Mouse (Mus musculus): ENCODE results near the gene Olfml2b.

Olfml2b gene

DNA sequence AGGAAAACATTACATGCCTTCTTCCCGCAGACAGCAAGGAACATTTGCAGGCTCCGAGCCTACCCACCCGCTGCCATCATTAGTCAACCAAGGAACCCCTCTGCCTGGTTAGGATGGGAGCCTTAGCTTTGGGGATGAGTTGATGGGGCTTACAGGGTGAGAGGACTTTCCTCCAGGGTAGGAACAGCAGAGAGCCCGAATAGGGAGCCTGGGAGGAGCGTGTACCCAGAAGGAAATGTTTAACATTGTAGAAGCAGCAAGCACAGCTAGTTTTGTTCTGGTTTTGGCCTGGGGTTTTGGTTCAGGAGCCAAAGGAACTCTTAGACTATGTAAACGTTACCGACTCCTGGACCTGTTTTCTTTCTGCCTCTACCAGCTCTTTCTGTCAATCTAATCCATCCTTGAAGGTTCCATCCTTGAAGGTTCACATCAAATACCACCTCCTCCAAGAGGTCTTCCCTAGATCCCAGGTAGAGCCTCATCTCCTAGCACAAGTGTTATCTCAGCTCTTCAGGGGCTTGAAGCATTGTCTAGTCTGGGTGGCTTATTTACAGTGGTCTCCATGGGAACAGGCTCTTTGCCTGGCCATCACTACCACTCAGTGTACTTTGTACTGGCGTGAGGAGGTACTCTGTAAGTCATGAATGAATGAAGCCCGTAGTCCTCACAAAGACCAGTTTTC lies 2.4 kb downstream of the Olfml2b start:
- DNase-seq (ENCODE audit: low read depth, low spot score) = no peak

DNA sequence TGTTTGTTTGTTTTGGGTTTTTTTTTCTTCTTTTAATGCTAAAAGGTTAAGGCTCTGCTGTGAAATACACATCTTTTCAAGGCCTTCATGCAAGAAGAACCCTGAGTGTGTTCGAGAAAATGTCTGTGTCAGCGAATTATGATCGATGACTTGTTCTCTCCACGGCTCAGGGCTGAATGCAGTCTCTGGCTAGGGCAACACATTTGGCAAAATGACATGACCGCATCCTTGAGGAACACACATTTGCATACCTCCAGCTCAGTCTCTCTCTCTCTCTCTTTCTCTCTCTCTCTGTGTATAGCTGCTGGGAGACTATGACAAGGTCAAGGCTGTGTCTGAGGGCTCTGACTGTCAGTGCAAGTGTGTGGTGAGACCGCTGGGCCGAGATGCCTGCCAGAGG lies 3.0 kb downstream of the Olfml2b start:
- DNase-seq (ENCODE audit: low read depth, low spot score) = no peak

- DNase-seq (ENCODE audit: low read depth, low spot score) = no peak
Measured at GRCm38 (mm10) chr1:170647971-170648514, 3.7 kb downstream of the Olfml2b start.

DNA sequence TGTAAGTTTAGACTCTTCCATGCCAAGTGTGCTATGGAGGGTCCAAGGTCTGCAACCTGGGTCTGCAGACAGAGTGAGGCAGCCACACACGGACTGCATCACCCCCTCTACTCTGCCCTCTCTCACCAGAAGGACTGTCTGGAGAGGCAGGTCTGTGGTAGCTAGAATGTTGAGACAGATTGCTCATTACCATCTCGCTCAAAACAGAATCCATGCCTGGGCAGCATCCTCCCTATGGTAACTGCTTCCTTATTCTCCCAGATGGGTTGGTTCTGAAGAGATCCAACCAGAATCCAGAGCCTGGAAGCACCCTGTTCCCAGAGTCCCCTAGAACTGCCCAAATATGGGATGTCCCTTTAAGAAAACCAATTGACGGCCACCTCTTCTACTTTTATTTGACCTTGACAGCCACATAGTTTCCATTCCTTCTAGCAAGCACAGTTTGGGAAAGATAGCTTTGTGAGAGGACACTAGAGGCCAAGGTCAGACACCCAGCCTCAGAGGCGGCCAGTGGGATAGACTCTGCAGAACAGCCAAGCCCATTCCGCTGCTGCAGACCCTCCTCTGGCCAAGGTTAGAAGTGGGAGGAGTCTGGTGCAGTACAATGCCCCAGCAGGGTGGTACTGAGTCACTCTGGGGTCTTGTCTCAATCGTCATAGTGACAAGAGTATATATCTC lies 6.9 kb downstream of the Olfml2b start:
- DNase-seq (ENCODE audit: low read depth, low spot score) = peak; percentile 83

- no peak for DNase-seq (ENCODE audit: low read depth, low spot score)
Measured at GRCm38 (mm10) chr1:170651989-170652740, 7.8 kb downstream of the Olfml2b start.

- no peak for DNase-seq (ENCODE audit: low read depth, low spot score)
Measured at GRCm38 (mm10) chr1:170655280-170655917, 11.1 kb downstream of the Olfml2b start.

DNA sequence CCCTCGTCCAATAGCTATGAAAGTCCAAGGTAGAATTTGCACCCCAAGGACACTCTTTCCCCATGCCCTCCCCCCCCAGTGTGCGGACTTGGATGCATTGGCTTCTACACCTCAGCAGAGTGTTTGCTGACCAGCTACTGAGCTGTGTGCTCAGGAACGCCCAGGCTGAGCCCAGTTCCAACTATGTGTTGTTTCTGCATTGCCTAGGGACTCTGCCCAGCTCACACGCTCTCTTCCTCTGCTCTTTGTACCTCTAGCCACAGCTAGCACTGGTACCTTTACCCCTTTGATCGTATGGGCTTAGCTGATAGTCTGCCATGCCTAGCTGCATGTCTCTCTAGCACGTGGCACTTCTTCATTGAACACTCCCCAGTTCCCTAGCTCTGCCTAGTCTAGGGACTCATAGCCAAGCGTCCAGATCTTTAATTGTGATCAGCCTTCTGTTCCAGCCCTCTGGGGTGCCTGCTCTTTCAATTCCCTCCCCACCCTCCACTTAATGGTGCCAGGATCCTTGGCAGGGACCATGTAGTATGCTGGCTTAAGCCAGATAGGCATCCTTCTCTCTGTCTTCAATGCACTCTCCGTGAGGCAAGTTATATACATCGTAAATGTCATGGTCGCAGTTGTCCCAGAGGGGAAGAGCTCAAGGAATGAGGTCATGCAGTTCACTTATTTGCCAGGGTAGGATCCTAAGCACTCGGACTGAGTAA lies 12.3 kb downstream of the Olfml2b start:
- DNase-seq (ENCODE audit: low read depth, low spot score) = no peak

- DNase-seq (ENCODE audit: low read depth, low spot score) = no peak
Measured at GRCm38 (mm10) chr1:170657228-170657521, 12.8 kb downstream of the Olfml2b start.

DNA sequence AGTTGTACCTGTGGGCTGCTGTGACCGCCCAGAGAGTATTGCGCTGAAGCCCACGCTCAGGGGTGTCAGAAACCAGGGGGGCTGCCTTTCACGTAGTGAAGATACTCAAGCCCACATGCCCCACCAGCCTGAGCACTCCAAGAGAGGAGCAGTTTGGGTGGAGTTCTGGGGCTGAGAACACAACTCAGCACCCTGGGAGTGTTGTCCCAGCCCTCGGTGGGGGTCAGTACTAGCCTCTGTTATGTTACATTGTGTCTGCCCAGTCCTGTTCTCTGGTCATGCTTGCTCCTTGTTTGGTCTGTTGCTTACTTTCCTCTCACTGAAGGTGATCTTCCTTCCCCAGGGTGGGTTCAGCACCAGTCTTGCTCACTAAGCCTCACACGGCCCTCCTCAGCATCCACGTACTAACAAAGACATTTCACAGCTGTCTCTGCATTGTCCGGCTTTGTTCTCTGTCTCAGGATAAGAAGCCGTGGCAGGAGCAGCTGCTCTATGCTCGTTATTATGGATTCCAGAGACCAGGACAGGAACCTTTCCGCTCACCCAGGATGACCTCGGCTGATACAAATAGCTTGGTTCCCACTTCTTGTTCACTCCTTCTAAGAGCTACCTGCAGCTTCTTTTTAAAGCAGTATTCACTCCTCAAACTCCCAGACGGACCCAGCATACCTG lies 13.4 kb downstream of the Olfml2b start:
- DNase-seq (ENCODE audit: low read depth, low spot score) = no peak

GRCm38 (mm10) chr1:170659260-170659659 lies 14.9 kb downstream of the Olfml2b start:
- no peak for DNase-seq (ENCODE audit: low read depth, low spot score)

DNA sequence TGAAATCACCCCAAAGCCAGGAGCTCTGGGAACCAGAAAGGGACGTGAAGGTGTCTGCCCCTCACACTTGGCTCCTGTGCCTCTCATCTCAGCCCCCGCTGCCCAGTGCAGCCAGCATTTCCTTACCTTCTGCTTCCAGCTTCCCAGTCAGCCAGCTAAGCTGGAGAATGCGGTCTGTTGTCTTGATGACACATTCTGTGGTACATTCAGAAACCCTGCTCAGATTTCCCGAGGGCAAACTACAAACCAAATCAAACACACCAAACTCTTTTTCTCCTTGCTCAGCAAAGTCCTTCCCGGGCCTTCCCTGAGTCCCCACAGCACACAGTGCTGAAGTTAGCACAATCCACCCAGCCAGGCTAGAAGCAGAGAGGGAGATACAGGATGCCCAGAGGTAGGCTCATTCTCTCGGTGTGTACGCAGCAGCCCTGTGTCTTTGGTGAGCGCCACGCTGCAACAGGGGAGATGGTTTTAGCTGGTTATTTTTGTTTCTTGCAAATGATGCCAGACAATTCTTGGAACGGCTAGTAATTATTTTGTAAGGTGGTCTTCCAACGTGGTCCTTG lies 20.4 kb downstream of the Olfml2b start:
- no peak for DNase-seq (ENCODE audit: low read depth, low spot score)

- no peak for DNase-seq (ENCODE audit: low read depth, low spot score)
Measured at GRCm38 (mm10) chr1:170665200-170665599, 20.9 kb downstream of the Olfml2b start.

DNA sequence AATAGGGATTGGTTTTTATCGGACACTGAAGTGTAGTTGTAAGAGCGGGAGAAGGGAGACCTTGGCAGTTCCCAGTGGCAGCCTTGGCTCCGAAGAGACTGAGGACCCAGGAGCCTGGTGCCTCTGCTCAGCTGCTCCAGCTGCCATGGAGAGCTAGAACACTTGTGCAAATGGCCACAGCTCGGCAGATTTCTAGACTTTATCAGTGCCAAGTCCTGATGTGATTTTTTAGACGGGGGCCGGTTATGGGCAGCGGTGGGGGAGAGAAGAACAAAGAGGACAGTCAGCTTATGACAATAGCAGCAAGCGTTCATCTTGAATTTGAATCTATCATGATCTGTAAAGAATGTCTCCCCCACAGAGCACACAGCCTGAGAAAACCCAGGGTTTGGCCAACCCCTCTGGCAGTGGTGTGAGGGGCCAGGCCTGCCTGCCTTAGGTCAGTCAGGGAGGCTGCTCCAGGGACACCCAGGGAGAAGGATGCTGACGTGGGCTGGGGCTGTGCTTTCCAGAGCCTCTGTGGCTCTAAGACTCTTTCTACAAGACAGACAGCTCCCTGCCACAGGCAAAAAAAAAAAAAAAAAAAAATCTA lies 29.9 kb downstream of the Olfml2b start:
- no peak for DNase-seq (ENCODE audit: low read depth, low spot score)

- DNase-seq (ENCODE audit: low read depth, low spot score) = no peak
Measured at GRCm38 (mm10) chr1:170677681-170678080, 33.3 kb downstream of the Olfml2b start.

DNA sequence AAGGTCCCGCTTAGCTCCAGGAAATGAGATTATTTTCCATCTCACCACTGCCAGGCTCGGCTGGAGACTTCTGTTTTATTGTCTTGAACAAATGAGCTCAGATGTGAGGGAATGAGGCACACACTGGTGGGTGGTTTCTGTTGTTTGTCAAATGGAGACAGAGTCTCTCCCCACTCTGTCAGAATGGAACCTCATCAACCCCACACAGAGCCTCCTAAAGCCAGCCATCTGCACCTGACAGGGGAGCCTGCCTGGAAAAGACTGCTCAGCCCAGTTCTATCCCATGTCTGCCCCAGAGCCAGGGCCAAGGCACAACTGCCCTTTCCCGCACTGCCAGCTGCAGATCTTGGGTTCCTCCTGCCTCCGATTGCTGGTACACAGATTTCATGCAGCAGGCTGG lies 34.5 kb downstream of the Olfml2b start:
- DNase-seq (ENCODE audit: low read depth, low spot score) = no peak

DNA sequence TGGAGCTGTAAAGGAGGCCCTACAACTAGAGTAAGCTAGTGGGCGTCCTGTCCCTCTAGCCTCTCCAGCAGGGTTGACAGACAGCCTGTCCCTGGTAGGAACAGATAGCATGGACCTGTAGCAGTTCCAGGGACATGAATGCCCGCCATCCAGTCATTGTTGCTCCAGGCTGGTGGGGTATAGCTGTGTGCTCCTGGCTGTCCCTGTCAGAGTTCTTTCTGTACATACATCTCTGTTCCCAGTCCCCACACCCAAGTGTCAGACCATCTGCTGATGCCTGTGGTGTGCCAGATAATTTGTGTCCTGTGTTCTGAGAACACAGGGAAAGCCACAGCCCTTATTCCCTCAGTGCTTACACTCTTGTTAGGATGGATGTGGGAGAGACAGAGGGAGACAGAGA lies 35.3 kb downstream of the Olfml2b start:
- DNase-seq (ENCODE audit: low read depth, low spot score) = no peak

DNA sequence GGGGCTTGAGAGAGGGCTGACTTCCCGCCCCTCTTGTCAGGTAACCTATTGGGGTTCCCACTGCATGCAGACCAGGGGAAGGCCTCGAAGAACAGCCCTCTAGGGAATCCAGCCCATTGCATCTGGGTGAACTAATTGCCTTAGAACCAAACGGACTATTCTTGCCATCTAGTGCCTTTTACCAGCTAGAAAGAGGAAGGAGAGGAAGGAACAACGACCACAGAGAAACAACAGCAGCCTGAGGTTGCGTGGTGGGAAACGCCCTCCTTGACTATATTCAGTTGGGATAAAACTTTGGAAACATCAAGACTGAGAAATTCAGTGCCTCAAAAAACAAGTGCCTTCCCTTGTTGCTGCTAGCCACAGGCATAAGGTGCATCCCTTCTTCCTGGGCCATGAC lies 39.5 kb downstream of the Olfml2b start:
- DNase-seq (ENCODE audit: low read depth, low spot score) = no peak

- no peak for DNase-seq (ENCODE audit: low read depth, low spot score)
Measured at GRCm38 (mm10) chr1:170689773-170690172, 45.4 kb downstream of the Olfml2b start.

DNA sequence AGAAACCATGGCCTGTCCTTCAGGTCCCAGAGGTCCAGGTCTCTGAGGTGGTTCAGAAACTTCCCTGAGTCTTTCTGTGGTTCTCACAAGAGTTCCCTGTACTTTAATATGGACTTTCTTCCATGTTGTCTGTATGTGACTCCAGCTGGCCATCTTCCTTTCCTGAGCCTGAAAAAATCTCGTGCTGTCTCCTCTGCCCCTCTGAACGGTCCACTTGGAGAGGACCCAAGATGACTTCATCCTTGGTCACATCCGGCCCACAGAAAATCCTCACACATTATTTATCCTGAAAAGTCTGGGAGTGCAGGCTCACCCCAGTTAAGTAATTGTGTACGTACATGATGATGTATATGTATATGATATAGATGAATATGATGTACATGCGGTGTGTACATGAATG lies 47.0 kb downstream of the Olfml2b start:
- no peak for DNase-seq (ENCODE audit: low read depth, low spot score)

DNA sequence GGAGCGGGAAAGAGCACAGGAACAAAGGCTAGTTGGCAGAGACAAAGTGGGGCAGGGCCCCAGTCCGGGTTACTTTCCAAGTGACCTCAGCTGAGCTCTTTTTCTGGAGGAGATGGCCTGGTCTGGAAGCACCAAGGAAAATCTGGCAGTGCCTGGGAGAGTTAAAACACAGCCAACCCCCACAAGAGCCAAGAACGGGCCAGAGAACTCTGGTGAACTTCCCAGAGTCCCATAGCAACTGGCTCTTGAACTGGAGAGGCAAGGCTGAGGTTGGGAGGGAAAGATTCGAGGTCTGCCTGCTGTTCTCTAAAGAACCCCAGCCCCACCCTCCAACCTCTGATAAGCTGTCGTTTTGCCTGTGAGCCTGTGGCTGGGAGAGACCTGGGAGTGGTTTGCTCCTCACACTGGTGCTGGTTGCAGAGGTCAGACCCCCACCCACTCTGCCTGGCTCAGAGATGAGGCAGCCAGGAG lies 50.5 kb downstream of the Olfml2b start:
- peak; percentile 37 for DNase-seq (ENCODE audit: low read depth, low spot score)
